Mouse (Mus musculus) hindbrain, embryonic 12.5 days (tissue): Measurements from ENCODE around the gene Fuom. TPM values are rescaled to one million over a fixed set of nuclear protein-coding genes. Genes with fewer than 3 reads are reported as not detected.

ENCODE experiments used
- ATAC-seq: fragments of 200-750 bp; cut with Nextera tagmentation; 2 replicates; pipeline ENCODE4 v1.8.0; 2017; ENCODE audit warnings: moderate TSS enrichment; ENCODE audit not compliant: low FRiP score
- H3K27ac ChIP-seq: fragments of 300-500 bp; sonication (generic); 2 replicates; pipeline ENCODE4 v1.5.1; 2016; ENCODE audit warnings: mild to moderate bottlenecking
- H3K27me3 ChIP-seq: fragments of 300-500 bp; sonication (generic); 2 replicates; pipeline ENCODE4 v1.6.1; 2016; ENCODE audit warnings: mild to moderate bottlenecking
- H3K36me3 ChIP-seq: fragments of 300-500 bp; sonication (generic); 2 replicates; pipeline ENCODE4 v1.6.1; 2016; ENCODE audit warnings: mild to moderate bottlenecking
- H3K4me1 ChIP-seq: fragments of 300-500 bp; sonication (generic); 2 replicates; pipeline ENCODE4 v1.6.1; 2016
- H3K4me2 ChIP-seq: fragments of 300-500 bp; sonication (generic); replicated peaks from 2 replicates; pipeline ENCODE4 v1.6.1; 2016; ENCODE audit warnings: mild to moderate bottlenecking
- H3K4me3 ChIP-seq: fragments of 300-500 bp; sonication (generic); 2 replicates; pipeline ENCODE4 v1.5.1; 2016; ENCODE audit warnings: mild to moderate bottlenecking
- H3K9ac ChIP-seq: fragments of 300-500 bp; sonication (generic); 2 replicates; pipeline ENCODE4 v1.6.1; 2016; ENCODE audit warnings: mild to moderate bottlenecking, moderate library complexity
- H3K9me3 ChIP-seq: fragments of 300-500 bp; sonication (generic); replicated peaks from 2 replicates; pipeline ENCODE4 v1.6.1; 2016; ENCODE audit warnings: mild to moderate bottlenecking
- WGBS: fragments of 180-500 bp; shearing (Covaris S2); methylation state at CpG from one replicate; pipeline ENCODE4 v1.1.7; 2016; 5-methylcytosine and 5-hydroxymethylcytosine counted together
- polyA plus RNA-seq: library from polyadenylated mRNA; unstranded; fragments of >200 nt; fragmentation: Nextera tagmentation; extraction: Ambion mirVana; gene quantifications from 2 replicates; pipeline ENCODE4 v1.2.1, GENCODE M21; 2016

Fuom gene
- polyA plus RNA-seq, 1 experiment from 2014 or later: 24.7 TPM

- Histone ChIP-seq H3K4me2 (no peak overlapping the region), H3K27me3 (peaks cover 39% of the 10 kb centered on the region), H3K27ac (no peak overlapping the region), H3K4me1 (0 out of 2 replicates have a peak, but pooled peaks cover 2% of the 10 kb centered on the region), H3K36me3 (no peaks in the 10 kb centered on the region), H3K4me3 (no peak overlapping the region), H3K9me3 (no peaks in the 10 kb centered on the region), H3K9ac (no peak overlapping the region)
- ATAC-seq: no peak
- 75% methylated on average over 6 of the region's 6 CpGs for WGBS
These were observed 34.8 kb downstream of the Fuom start for GRCm38 (mm10) chr7:140067397-140067796.

GRCm38 (mm10) chr7:140063092-140063491, 39.1 kb downstream of the Fuom start:
- Histone ChIP-seq H3K36me3 (no peaks in the 10 kb centered on the region), H3K4me3 (no peak overlapping the region), H3K27ac (no peak overlapping the region), H3K9ac (no peak overlapping the region), H3K4me1 (peaks cover 42% of the 10 kb centered on the region), H3K27me3 (peaks cover 66% of the 10 kb centered on the region), H3K4me2 (no peak overlapping the region), H3K9me3 (no peaks in the 10 kb centered on the region)
- no peak for ATAC-seq
- 14% methylated on average over 7 of the region's 7 CpGs for WGBS

- no peaks in the 10 kb centered on the region for H3K36me3 ChIP-seq
- H3K4me3 ChIP-seq: no peak overlapping the region
- ATAC-seq: 0 out of 2 replicates have a peak, but pooled peaks have one; percentile 3
- no peaks in the 10 kb centered on the region for H3K9me3 ChIP-seq
- H3K4me2 ChIP-seq: no peak overlapping the region
- H3K27ac ChIP-seq: 0 out of 2 replicates have a peak overlapping the region, but pooled peaks have one; percentile 62
- WGBS: 9% methylated on average over 11 of the region's 11 CpGs
- H3K4me1 ChIP-seq: peaks cover 48% of the 10 kb centered on the region
- H3K9ac ChIP-seq: no peak overlapping the region
- peaks cover 67% of the 10 kb centered on the region for H3K27me3 ChIP-seq
These were observed 39.9 kb downstream of the Fuom start for GRCm38 (mm10) chr7:140062307-140062706.

- H3K4me3 ChIP-seq: peak overlapping the region; percentile 30; the same call in 1 of the 2 replicates
- H3K27ac ChIP-seq: peak overlapping the region; percentile 62
- peak overlapping the region; percentile 69 for H3K4me2 ChIP-seq
- no peaks in the 10 kb centered on the region for H3K9me3 ChIP-seq
- 0% methylated on average over 6 of the region's 6 CpGs for whole genome bisulfite sequencing
- no peak; the same call in 1 of the 2 replicates for ATAC-seq
- H3K4me1 ChIP-seq: peaks cover 53% of the 10 kb centered on the region
- H3K27me3 ChIP-seq: peaks cover 71% of the 10 kb centered on the region
- peak overlapping the region; percentile 65; the same call in 1 of the 2 replicates for H3K9ac ChIP-seq
- no peaks in the 10 kb centered on the region for H3K36me3 ChIP-seq
These were observed 40.5 kb downstream of the Fuom start for GRCm38 (mm10) chr7:140061832-140062130.

- H3K9ac ChIP-seq: peak overlapping the region; percentile 65
- peak overlapping the region; percentile 30 for H3K4me3 ChIP-seq
- H3K4me1 ChIP-seq: peaks cover 57% of the 10 kb centered on the region
- H3K27me3 ChIP-seq: peaks cover 71% of the 10 kb centered on the region
- H3K27ac ChIP-seq: peak overlapping the region; percentile 62
- H3K9me3 ChIP-seq: no peaks in the 10 kb centered on the region
- peak overlapping the region; percentile 69 for H3K4me2 ChIP-seq
- under 1% methylated on average over 46 of the region's 47 CpGs for WGBS
- ATAC-seq: peak; percentile 71
- no peaks in the 10 kb centered on the region for H3K36me3 ChIP-seq
These were observed 41.1 kb downstream of the Fuom start for GRCm38 (mm10) chr7:140060936-140061831.

- Histone ChIP-seq H3K4me2 (0 out of 2 replicates have a peak overlapping the region, but pooled peaks have one; percentile 69), H3K36me3 (no peaks in the 10 kb centered on the region), H3K27ac (peak overlapping the region; percentile 35; the same call in 1 of the 2 replicates), H3K4me3 (no peak overlapping the region), H3K27me3 (peaks cover 60% of the 10 kb centered on the region), H3K4me1 (peaks cover 55% of the 10 kb centered on the region), H3K9me3 (no peaks in the 10 kb centered on the region), H3K9ac (no peak overlapping the region)
- no peak for ATAC-seq
- WGBS: 17% methylated on average over 4 of the region's 4 CpGs
These were observed 42.6 kb downstream of the Fuom start for GRCm38 (mm10) chr7:140059601-140060000.

GRCm38 (mm10) chr7:140058528-140058927, 43.7 kb downstream of the Fuom start:
- Histone ChIP-seq H3K4me1 (peaks cover 55% of the 10 kb centered on the region), H3K4me3 (peak overlapping the region; percentile 39), H3K9ac (peak overlapping the region; percentile 71), H3K4me2 (peak overlapping the region; percentile 58), H3K36me3 (no peaks in the 10 kb centered on the region), H3K27ac (peak overlapping the region; percentile 93), H3K9me3 (no peaks in the 10 kb centered on the region), H3K27me3 (peaks cover 52% of the 10 kb centered on the region)
- WGBS: 10% methylated on average over 7 of the region's 7 CpGs
- ATAC-seq: no peak

- Histone ChIP-seq H3K4me1 (peaks cover 55% of the 10 kb centered on the region), H3K9me3 (no peaks in the 10 kb centered on the region), H3K27me3 (peaks cover 53% of the 10 kb centered on the region), H3K9ac (peak overlapping the region; percentile 71), H3K27ac (peak overlapping the region; percentile 93), H3K4me2 (peak overlapping the region; percentile 58), H3K4me3 (peak overlapping the region; percentile 39), H3K36me3 (no peaks in the 10 kb centered on the region)
- 3% methylated on average over 53 of the region's 53 CpGs for WGBS
- ATAC-seq: peak; percentile 78
These were observed 44.5 kb downstream of the Fuom start for GRCm38 (mm10) chr7:140057413-140058407.

GRCm38 (mm10) chr7:140054124-140054523, 48.1 kb downstream of the Fuom start:
- no peak overlapping the region for H3K4me3 ChIP-seq
- 89% methylated on average over 4 of the region's 4 CpGs for WGBS
- ATAC-seq: no peak
- peaks cover 56% of the 10 kb centered on the region for H3K27me3 ChIP-seq
- no peak overlapping the region for H3K4me2 ChIP-seq
- no peaks in the 10 kb centered on the region for H3K36me3 ChIP-seq
- H3K9ac ChIP-seq: no peak overlapping the region
- H3K9me3 ChIP-seq: no peaks in the 10 kb centered on the region
- no peak overlapping the region for H3K27ac ChIP-seq
- H3K4me1 ChIP-seq: peaks cover 37% of the 10 kb centered on the region

- Histone ChIP-seq H3K4me2 (peak overlapping the region; percentile 70), H3K4me1 (peaks cover 33% of the 10 kb centered on the region), H3K36me3 (no peaks in the 10 kb centered on the region), H3K9me3 (no peaks in the 10 kb centered on the region), H3K27ac (peak overlapping the region; percentile 71), H3K27me3 (peaks cover 87% of the 10 kb centered on the region), H3K9ac (peak overlapping the region; percentile 58; the same call in 1 of the 2 replicates), H3K4me3 (peak overlapping the region; percentile 54)
- under 1% methylated on average over 34 of the region's 34 CpGs for WGBS
- peak; percentile 85 for ATAC-seq
These were observed 53.0 kb downstream of the Fuom start for GRCm38 (mm10) chr7:140049115-140049689.

GRCm38 (mm10) chr7:140048361-140049114, 53.7 kb downstream of the Fuom start, which contains the start of gene Msx3:
TSS of gene Msx3 (minus strand) at chr7:140049089.
- peak within 1 kb of the TSS; percentile 58 for H3K9ac ChIP-seq
- H3K27me3 ChIP-seq: peaks cover 88% of the 10 kb centered on the region
- no peaks in the 10 kb centered on the region for H3K9me3 ChIP-seq
- peak within 1 kb of the TSS; percentile 70 for H3K4me2 ChIP-seq
- H3K36me3 ChIP-seq: no peaks in the 10 kb centered on the region
- peaks cover 33% of the 10 kb centered on the region for H3K4me1 ChIP-seq
- H3K4me3 ChIP-seq: peak within 1 kb of the TSS; percentile 54
- ATAC-seq: peak; percentile 23
- 1% methylated on average over 56 of the region's 56 CpGs for WGBS
- peak within 1 kb of the TSS; percentile 71 for H3K27ac ChIP-seq
